Mouse (Mus musculus) retina, postnatal 1 day (tissue): ENCODE data around the gene Ckb.
"Not testable (repeated sequence)": the region's sequence is repeated elsewhere in the genome, so short reads cannot be mapped to it uniquely, and the experiment has no call there.

Source experiments
- DNase-seq: peaks from one replicate; pipeline ENCODE4 v3.0.0-alpha.2; 2012

Ckb gene

GRCm38 (mm10) chr12:111672176-111672575 lies at the start of gene Ckb:
Ckb (minus strand) TSS chr12:111672338.
- DNase-seq = peak; percentile 98

- DNase-seq = no peak
These were observed 48.1 kb upstream of the Ckb start for GRCm38 (mm10) chr12:111720222-111720621.

- DNase-seq = no peak
These were observed 46.5 kb upstream of the Ckb start for GRCm38 (mm10) chr12:111718656-111719055.

- no peak for DNase-seq
These were observed 44.4 kb upstream of the Ckb start for GRCm38 (mm10) chr12:111716505-111716904.

- DNase-seq = not testable (repeated sequence)
These were observed 41.7 kb upstream of the Ckb start for GRCm38 (mm10) chr12:111713880-111714279.

GRCm38 (mm10) chr12:111713004-111713651 lies 41.0 kb upstream of the Ckb start, which contains the start of the genes Bag5 and Apopt1:
Bag5 (minus strand) TSS chr12:111713257.
Apopt1 (plus strand) TSS chr12:111713261.
- DNase-seq = peak; percentile 97

GRCm38 (mm10) chr12:111712476-111712875 lies 40.3 kb upstream of the Ckb start:
- no peak for DNase-seq

- DNase-seq = no peak
These were observed 38.0 kb upstream of the Ckb start for GRCm38 (mm10) chr12:111710091-111710490.

- no peak for DNase-seq
These were observed 36.0 kb upstream of the Ckb start for GRCm38 (mm10) chr12:111708181-111708580.

GRCm38 (mm10) chr12:111705186-111705973 lies 33.2 kb upstream of the Ckb start:
- no peak for DNase-seq

- DNase-seq = peak; percentile 75
These were observed 32.5 kb upstream of the Ckb start for GRCm38 (mm10) chr12:111704609-111705008.

GRCm38 (mm10) chr12:111703301-111703700 lies 31.2 kb upstream of the Ckb start:
- no peak for DNase-seq

- no peak for DNase-seq
These were observed 28.9 kb upstream of the Ckb start for GRCm38 (mm10) chr12:111700920-111701458.

- DNase-seq = no peak
These were observed 27.4 kb upstream of the Ckb start for GRCm38 (mm10) chr12:111699542-111699941.

- no peak for DNase-seq
These were observed 26.3 kb upstream of the Ckb start for GRCm38 (mm10) chr12:111698346-111698913.

- no peak for DNase-seq
These were observed 25.6 kb upstream of the Ckb start for GRCm38 (mm10) chr12:111697708-111698107.

- DNase-seq = peak; percentile 93
These were observed 24.1 kb upstream of the Ckb start for GRCm38 (mm10) chr12:111696239-111696638.

- peak; percentile 90 for DNase-seq
These were observed 23.0 kb upstream of the Ckb start for GRCm38 (mm10) chr12:111694880-111695804.

GRCm38 (mm10) chr12:111694271-111694781 lies 22.2 kb upstream of the Ckb start:
- no peak for DNase-seq

GRCm38 (mm10) chr12:111693341-111694270 lies 21.5 kb upstream of the Ckb start:
- peak; percentile 98 for DNase-seq

- no peak for DNase-seq
These were observed 20.8 kb upstream of the Ckb start for GRCm38 (mm10) chr12:111692899-111693298.
